Mouse (Mus musculus) bone marrow, adult 2 months (tissue): ENCODE data around the gene Nup50.

Source experiments
- CTCF ChIP-seq: fragments of 200-500 bp; IDR thresholded peaks from 2 replicates; pipeline ENCODE4 v1.5.1; 2011; ENCODE audit warnings: low read length, control low read depth; ENCODE audit not compliant: control insufficient read depth, insufficient read depth
- POLR2A ChIP-seq: fragments of 200-500 bp; IDR thresholded peaks from 2 replicates; pipeline ENCODE4 v1.6.1; 2011; ENCODE audit warnings: low read depth, mild to moderate bottlenecking, control low read depth, low read length, borderline replicate concordance; ENCODE audit not compliant: control insufficient read depth

DNA sequence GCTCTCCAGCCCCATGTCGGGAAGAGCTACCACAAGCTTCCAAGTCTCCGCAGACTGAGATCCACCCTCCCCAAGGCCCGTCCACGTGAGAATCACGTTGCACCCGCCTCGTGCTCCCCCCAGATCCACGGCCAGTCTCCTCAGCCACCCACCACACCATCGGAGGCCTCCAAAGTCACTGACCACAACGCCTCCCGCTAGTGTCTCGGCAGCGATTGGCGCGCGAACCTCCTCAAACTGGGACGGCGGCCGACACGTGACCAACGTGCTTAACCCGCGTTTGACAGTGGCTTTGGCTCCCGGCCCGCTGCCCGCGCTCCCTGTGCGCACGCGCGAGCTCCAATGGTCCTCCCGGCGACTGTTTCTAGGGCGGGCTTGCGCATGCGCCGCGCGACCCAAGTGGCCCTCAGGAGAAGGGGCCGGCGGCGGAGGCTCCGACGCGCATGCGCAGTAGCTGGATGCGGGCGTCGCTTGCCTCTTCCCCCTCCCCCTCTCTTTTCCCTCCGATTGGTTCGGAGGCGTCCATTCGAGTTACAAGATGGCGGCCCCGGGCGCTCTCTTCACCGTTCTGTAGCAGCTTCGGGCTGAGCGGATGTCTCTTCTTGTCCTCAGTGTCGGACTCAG is at the start of gene Nup50:
- TF ChIP-seq CTCF (no peak), POLR2A (peak; percentile 89)
